Mouse (Mus musculus): ENCODE results near the gene Coro2a.

Gene Coro2a

GRCm38 (mm10) chr4:46527558-46527926 is 74.5 kb downstream of the Coro2a start:
- no peak for DNase-seq (ENCODE audit: low spot score in 2 of 2)

- DNase-seq (ENCODE audit: low spot score in 2 of 2) = no peak
Measured at GRCm38 (mm10) chr4:46526798-46527557, 75.0 kb downstream of the Coro2a start.

- no peak for DNase-seq (ENCODE audit: low spot score in 2 of 2)
Measured at GRCm38 (mm10) chr4:46526226-46526625, 75.8 kb downstream of the Coro2a start.

GRCm38 (mm10) chr4:46523324-46523723 is 78.7 kb downstream of the Coro2a start:
- no peak for DNase-seq (ENCODE audit: low spot score in 2 of 2)

- DNase-seq (ENCODE audit: low spot score in 2 of 2) = no peak
Measured at GRCm38 (mm10) chr4:46521457-46521856, 80.5 kb downstream of the Coro2a start.

GRCm38 (mm10) chr4:46520491-46520890 is 81.5 kb downstream of the Coro2a start:
- DNase-seq (ENCODE audit: low spot score in 2 of 2) = no peak

- DNase-seq (ENCODE audit: low spot score in 2 of 2) = peak; percentile 47 to 54
Measured at GRCm38 (mm10) chr4:46507736-46508460, 94.1 kb downstream of the Coro2a start.

- DNase-seq (ENCODE audit: low spot score in 2 of 2) = peak; percentile 91 to 92
Measured at GRCm38 (mm10) chr4:46506801-46507610, 95.0 kb downstream of the Coro2a start.

GRCm38 (mm10) chr4:46505361-46506057 is 96.5 kb downstream of the Coro2a start:
- no peak for DNase-seq (ENCODE audit: low spot score in 2 of 2)

GRCm38 (mm10) chr4:46503881-46504280 is 98.1 kb downstream of the Coro2a start:
- no peak for DNase-seq (ENCODE audit: low spot score in 2 of 2)

- no peak for DNase-seq (ENCODE audit: low spot score in 2 of 2)
Measured at GRCm38 (mm10) chr4:46502606-46503502, 99.1 kb downstream of the Coro2a start.

GRCm38 (mm10) chr4:46498976-46499375 is 103.0 kb downstream of the Coro2a start:
- DNase-seq (ENCODE audit: low spot score in 2 of 2) = no peak

GRCm38 (mm10) chr4:46498511-46498910 is 103.5 kb downstream of the Coro2a start:
- no peak for DNase-seq (ENCODE audit: low spot score in 2 of 2)

- DNase-seq (ENCODE audit: low spot score in 2 of 2) = peak; percentile 20 to 35
Measured at GRCm38 (mm10) chr4:46497286-46497892, 104.6 kb downstream of the Coro2a start.

- no peak for DNase-seq (ENCODE audit: low spot score in 2 of 2)
Measured at GRCm38 (mm10) chr4:46495543-46495942, 106.5 kb downstream of the Coro2a start.

GRCm38 (mm10) chr4:46493071-46493470 is 108.9 kb downstream of the Coro2a start:
- DNase-seq (ENCODE audit: low spot score in 2 of 2) = no peak

GRCm38 (mm10) chr4:46489028-46489925 is 112.7 kb downstream of the Coro2a start, which contains the start of gene Nans:
Nans (plus strand) TSS chr4:46489248.
- DNase-seq (ENCODE audit: low spot score in 2 of 2) = peak; percentile 92

- DNase-seq (ENCODE audit: low spot score in 2 of 2) = peak in 1 of 2 experiments; percentile 28
Measured at GRCm38 (mm10) chr4:46487348-46487747, 114.7 kb downstream of the Coro2a start.

Measured in right cerebral cortex, postnatal 36 days (tissue).